Mouse (Mus musculus): ENCODE results near the gene Gad1. TPM values are rescaled to one million over a fixed set of nuclear protein-coding genes. Genes with fewer than 3 reads are reported as not detected.
A peak's percentile ranks its signal among the peaks of the same experiment; 100 is the strongest.

Gad1 gene
- polyA plus RNA-seq, 1 experiment from 2014 or later = 2.0 TPM

GRCm38 (mm10) chr2:70640968-70641367, 88.1 kb downstream of the Gad1 start:
- Histone ChIP-seq H3K4me1 (ENCODE audit: control insufficient read depth, insufficient read depth, low read length) (no peaks in the 10 kb centered on the region), H3K27me3 (ENCODE audit: control insufficient read depth, insufficient read depth, low read length) (no peaks in the 10 kb centered on the region), H3K4me3 (ENCODE audit: low read depth, low read length) (no peak overlapping the region), H3K27ac (replicated peaks; ENCODE audit: low read depth, low read length) (no peak overlapping the region), H3K9ac (replicated peaks; ENCODE audit: low read length) (no peak overlapping the region), H3K36me3 (replicated peaks; ENCODE audit: control insufficient read depth, insufficient read depth, low read depth, low read length) (no peaks in the 10 kb centered on the region), H3K4me2 (ENCODE audit: low read depth, low read length) (no peak overlapping the region), H3K9me3 (replicated peaks; ENCODE audit: control insufficient read depth, low read length) (no peaks in the 10 kb centered on the region)
- ATAC-seq (replicated peaks; ENCODE audit: insufficient number of reproducible peaks, low FRiP score, low TSS enrichment, low read depth) (no peak), DNase-seq (ENCODE audit: low spot score) (peak; percentile 25)

GRCm38 (mm10) chr2:70642971-70643565, 90.2 kb downstream of the Gad1 start:
- no peak for DNase-seq (ENCODE audit: low spot score)
- no peaks in the 10 kb centered on the region for H3K27me3 ChIP-seq (ENCODE audit: control insufficient read depth, insufficient read depth, low read length)
- H3K4me2 ChIP-seq (ENCODE audit: low read depth, low read length) = no peak overlapping the region
- no peaks in the 10 kb centered on the region for H3K9me3 ChIP-seq (replicated peaks; ENCODE audit: control insufficient read depth, low read length)
- no peak overlapping the region for H3K4me3 ChIP-seq (ENCODE audit: low read depth, low read length)
- no peaks in the 10 kb centered on the region for H3K4me1 ChIP-seq (ENCODE audit: control insufficient read depth, insufficient read depth, low read length)
- ATAC-seq (replicated peaks; ENCODE audit: insufficient number of reproducible peaks, low FRiP score, low TSS enrichment, low read depth) = no peak
- no peak overlapping the region for H3K9ac ChIP-seq (replicated peaks; ENCODE audit: low read length)
- no peaks in the 10 kb centered on the region for H3K36me3 ChIP-seq (replicated peaks; ENCODE audit: control insufficient read depth, insufficient read depth, low read depth, low read length)
- WGBS = 62% methylated on average over 16 of the region's 16 CpGs
- no peak overlapping the region for H3K27ac ChIP-seq (replicated peaks; ENCODE audit: low read depth, low read length)

GRCm38 (mm10) chr2:70645266-70645780, 92.5 kb downstream of the Gad1 start:
- Histone ChIP-seq H3K27ac (replicated peaks; ENCODE audit: low read depth, low read length) (no peak overlapping the region), H3K9ac (replicated peaks; ENCODE audit: low read length) (no peak overlapping the region), H3K4me2 (ENCODE audit: low read depth, low read length) (no peak overlapping the region), H3K4me1 (ENCODE audit: control insufficient read depth, insufficient read depth, low read length) (no peaks in the 10 kb centered on the region), H3K4me3 (ENCODE audit: low read depth, low read length) (no peak overlapping the region), H3K36me3 (replicated peaks; ENCODE audit: control insufficient read depth, insufficient read depth, low read depth, low read length) (no peaks in the 10 kb centered on the region), H3K9me3 (replicated peaks; ENCODE audit: control insufficient read depth, low read length) (no peaks in the 10 kb centered on the region), H3K27me3 (ENCODE audit: control insufficient read depth, insufficient read depth, low read length) (no peaks in the 10 kb centered on the region)
- 82% methylated on average over 6 of the region's 6 CpGs for WGBS
- ATAC-seq (replicated peaks; ENCODE audit: insufficient number of reproducible peaks, low FRiP score, low TSS enrichment, low read depth) (no peak), DNase-seq (ENCODE audit: low spot score) (no peak)

GRCm38 (mm10) chr2:70647681-70648080, 94.8 kb downstream of the Gad1 start:
- Histone ChIP-seq H3K4me2 (ENCODE audit: low read depth, low read length) (no peak overlapping the region), H3K27ac (replicated peaks; ENCODE audit: low read depth, low read length) (no peak overlapping the region), H3K36me3 (replicated peaks; ENCODE audit: control insufficient read depth, insufficient read depth, low read depth, low read length) (no peaks in the 10 kb centered on the region), H3K9ac (replicated peaks; ENCODE audit: low read length) (no peak overlapping the region), H3K27me3 (ENCODE audit: control insufficient read depth, insufficient read depth, low read length) (no peaks in the 10 kb centered on the region), H3K4me3 (ENCODE audit: low read depth, low read length) (no peak overlapping the region), H3K9me3 (replicated peaks; ENCODE audit: control insufficient read depth, low read length) (no peaks in the 10 kb centered on the region), H3K4me1 (ENCODE audit: control insufficient read depth, insufficient read depth, low read length) (no peaks in the 10 kb centered on the region)
- DNase-seq (ENCODE audit: low spot score) = no peak
- WGBS = 29% methylated on average over 4 of the region's 4 CpGs
- ATAC-seq (replicated peaks; ENCODE audit: insufficient number of reproducible peaks, low FRiP score, low TSS enrichment, low read depth) = no peak

- no peak for DNase-seq (ENCODE audit: low spot score)
- no peak overlapping the region for H3K9ac ChIP-seq (replicated peaks; ENCODE audit: low read length)
- H3K4me2 ChIP-seq (ENCODE audit: low read depth, low read length) = no peak overlapping the region
- WGBS = 81% methylated on average over 5 of the region's 5 CpGs
- no peak overlapping the region for H3K4me3 ChIP-seq (ENCODE audit: low read depth, low read length)
- no peaks in the 10 kb centered on the region for H3K4me1 ChIP-seq (ENCODE audit: control insufficient read depth, insufficient read depth, low read length)
- H3K9me3 ChIP-seq (replicated peaks; ENCODE audit: control insufficient read depth, low read length) = no peaks in the 10 kb centered on the region
- ATAC-seq (replicated peaks; ENCODE audit: insufficient number of reproducible peaks, low FRiP score, low TSS enrichment, low read depth) = no peak
- H3K27ac ChIP-seq (replicated peaks; ENCODE audit: low read depth, low read length) = no peak overlapping the region
- H3K27me3 ChIP-seq (ENCODE audit: control insufficient read depth, insufficient read depth, low read length) = no peaks in the 10 kb centered on the region
- no peaks in the 10 kb centered on the region for H3K36me3 ChIP-seq (replicated peaks; ENCODE audit: control insufficient read depth, insufficient read depth, low read depth, low read length)
Observed at GRCm38 (mm10) chr2:70648271-70648670, 95.4 kb downstream of the Gad1 start.

- Histone ChIP-seq H3K27ac (replicated peaks; ENCODE audit: low read depth, low read length) (no peak overlapping the region), H3K4me1 (ENCODE audit: control insufficient read depth, insufficient read depth, low read length) (no peaks in the 10 kb centered on the region), H3K27me3 (ENCODE audit: control insufficient read depth, insufficient read depth, low read length) (no peaks in the 10 kb centered on the region), H3K4me3 (ENCODE audit: low read depth, low read length) (no peak overlapping the region), H3K9me3 (replicated peaks; ENCODE audit: control insufficient read depth, low read length) (no peaks in the 10 kb centered on the region), H3K36me3 (replicated peaks; ENCODE audit: control insufficient read depth, insufficient read depth, low read depth, low read length) (no peaks in the 10 kb centered on the region), H3K4me2 (ENCODE audit: low read depth, low read length) (no peak overlapping the region), H3K9ac (replicated peaks; ENCODE audit: low read length) (no peak overlapping the region)
- 77% methylated on average over 4 of the region's 4 CpGs for WGBS
- DNase-seq (ENCODE audit: low spot score) = no peak
- no peak for ATAC-seq (replicated peaks; ENCODE audit: insufficient number of reproducible peaks, low FRiP score, low TSS enrichment, low read depth)
Observed at GRCm38 (mm10) chr2:70649471-70649870, 96.6 kb downstream of the Gad1 start.

Other genes starting within 250 kb of the Gad1 start
- 2.9 and 3.9 TPM in 2 replicates for gene Sp5, start 78.1 kb upstream of the Gad1 start, polyA plus RNA-seq (2014; fragmentation: Nextera tagmentation; extraction: Ambion mirVana)
- 0.67 and 1.4 TPM in 2 replicates for gene Erich2, start 44.3 kb upstream of the Gad1 start, polyA plus RNA-seq (2014; fragmentation: Nextera tagmentation; extraction: Ambion mirVana)
- gene Gorasp2, start 108.5 kb downstream of the Gad1 start, polyA plus RNA-seq (2014; fragmentation: Nextera tagmentation; extraction: Ambion mirVana) = 156 and 163 TPM in 2 replicates
- 3.8 and 3.9 TPM in 2 replicates for gene Gm26558, start 109.0 kb downstream of the Gad1 start, polyA plus RNA-seq (2014; fragmentation: Nextera tagmentation; extraction: Ambion mirVana)

Data from embryonic facial prominence, embryonic 11.5 days (tissue).